Mouse (Mus musculus) fat pad, adult 2 months (tissue): Measurements from ENCODE around the gene Nrxn3.

ENCODE experiments used
- DNase-seq: peaks from one replicate; pipeline ENCODE4 v3.0.0-alpha.2; 2011; ENCODE audit warnings: low read depth, low spot score; ENCODE audit errors: extremely low read depth

Gene Nrxn3

GRCm38 (mm10) chr12:89661219-89661618 is 938.5 kb downstream of the Nrxn3 start:
- no peak for DNase-seq

- DNase-seq: peak; percentile 52
Observed at GRCm38 (mm10) chr12:89668856-89669255, 946.2 kb downstream of the Nrxn3 start.

GRCm38 (mm10) chr12:89672819-89673218 is 950.1 kb downstream of the Nrxn3 start:
- no peak for DNase-seq

GRCm38 (mm10) chr12:89685633-89686032 is 963.0 kb downstream of the Nrxn3 start:
- DNase-seq: no peak

GRCm38 (mm10) chr12:89689086-89689485 is 966.4 kb downstream of the Nrxn3 start:
- no peak for DNase-seq

- DNase-seq: no peak
Observed at GRCm38 (mm10) chr12:89699469-89699868, 976.8 kb downstream of the Nrxn3 start.

- DNase-seq: no peak
Observed at GRCm38 (mm10) chr12:89700937-89701458, 978.3 kb downstream of the Nrxn3 start.

- DNase-seq: no peak
Observed at GRCm38 (mm10) chr12:89702931-89703330, 980.3 kb downstream of the Nrxn3 start.

GRCm38 (mm10) chr12:89707913-89708312 is 985.2 kb downstream of the Nrxn3 start:
- DNase-seq: no peak

GRCm38 (mm10) chr12:89710459-89710858 is 987.8 kb downstream of the Nrxn3 start:
- DNase-seq: no peak

- no peak for DNase-seq
Observed at GRCm38 (mm10) chr12:89711791-89712190, 989.1 kb downstream of the Nrxn3 start.

GRCm38 (mm10) chr12:89719194-89720080 is 996.8 kb downstream of the Nrxn3 start:
- DNase-seq: no peak

- no peak for DNase-seq
Observed at GRCm38 (mm10) chr12:89720945-89721344, 998.3 kb downstream of the Nrxn3 start.

- DNase-seq: no peak
Observed at GRCm38 (mm10) chr12:89722462-89722861, 999.8 kb downstream of the Nrxn3 start.

- DNase-seq: no peak
Observed at GRCm38 (mm10) chr12:89724048-89724447, 1001.4 kb downstream of the Nrxn3 start.

- no peak for DNase-seq
Observed at GRCm38 (mm10) chr12:89742326-89742725, 1019.6 kb downstream of the Nrxn3 start.

GRCm38 (mm10) chr12:89742796-89743195 is 1020.1 kb downstream of the Nrxn3 start:
- DNase-seq: no peak

- DNase-seq: no peak
Observed at GRCm38 (mm10) chr12:89764191-89765082, 1041.8 kb downstream of the Nrxn3 start.

- no peak for DNase-seq
Observed at GRCm38 (mm10) chr12:89765179-89765578, 1042.5 kb downstream of the Nrxn3 start.

GRCm38 (mm10) chr12:89788794-89789193 is 1066.1 kb downstream of the Nrxn3 start:
- DNase-seq: no peak

GRCm38 (mm10) chr12:89789981-89790380 is 1067.3 kb downstream of the Nrxn3 start:
- no peak for DNase-seq
